Mouse (Mus musculus) stomach, postnatal 0 days (tissue): ENCODE results near the gene Dcxr. TPM values are rescaled to one million over a fixed set of nuclear protein-coding genes. Genes with fewer than 3 reads are reported as not detected.
A peak's percentile ranks its signal among the peaks of the same experiment; 100 is the strongest.

ENCODE experiments used
- ATAC-seq: fragments of 200-750 bp; cut with Nextera tagmentation; 2 replicates; pipeline ENCODE4 v1.8.0; 2017; ENCODE audit not compliant: low FRiP score, low TSS enrichment
- DNase-seq: peaks from one replicate; pipeline ENCODE4 v3.0.0-alpha.2; 2016; ENCODE audit warnings: low spot score
- H3K27ac ChIP-seq: fragments of 300-500 bp; sonication (generic); replicated peaks from 2 replicates; pipeline ENCODE4 v1.5.1; 2014; ENCODE audit warnings: mild to moderate bottlenecking, control low read depth
- H3K27me3 ChIP-seq: fragments of 300-500 bp; sonication (generic); 2 replicates; pipeline ENCODE4 v1.6.1; 2014; ENCODE audit warnings: low read length; ENCODE audit not compliant: control insufficient read depth, insufficient read depth
- H3K36me3 ChIP-seq: fragments of 300-500 bp; sonication (generic); 2 replicates; pipeline ENCODE4 v1.6.1; 2014; ENCODE audit warnings: low read length, mixed read lengths; ENCODE audit not compliant: control insufficient read depth, insufficient read depth
- H3K4me1 ChIP-seq: fragments of 300-500 bp; sonication (generic); replicated peaks from 2 replicates; pipeline ENCODE4 v1.6.1; 2014; ENCODE audit warnings: antibody characterized with exemption; ENCODE audit not compliant: control insufficient read depth, insufficient read depth
- H3K4me2 ChIP-seq: fragments of 300-500 bp; sonication (generic); replicated peaks from 2 replicates; pipeline ENCODE4 v1.6.1; 2014; ENCODE audit warnings: low read depth, mild to moderate bottlenecking, control low read depth, moderate library complexity
- H3K4me3 ChIP-seq: fragments of 300-500 bp; sonication (generic); 2 replicates; pipeline ENCODE4 v1.5.1; 2014; ENCODE audit warnings: low read depth, low read length, control low read depth
- H3K9ac ChIP-seq: fragments of 300-500 bp; sonication (generic); 2 replicates; pipeline ENCODE4 v1.6.1; 2014; ENCODE audit warnings: mild to moderate bottlenecking, low read length, control low read depth, mixed read lengths
- H3K9me3 ChIP-seq: fragments of 300-500 bp; sonication (generic); 2 replicates; pipeline ENCODE4 v1.6.1; 2016; ENCODE audit warnings: low read length; ENCODE audit not compliant: control insufficient read depth
- CTCF ChIP-seq: IDR thresholded peaks from 2 replicates; pipeline ENCODE4 v1.5.1; 2016; ENCODE audit warnings: antibody characterized with exemption, low read depth, mild to moderate bottlenecking, moderate library complexity
- EP300 ChIP-seq: optimal IDR thresholded peaks from 2 replicates; pipeline ENCODE3; 2016; ENCODE audit warnings: antibody characterized with exemption
- WGBS: fragments of 180-500 bp; shearing (Covaris S2); extraction: QIAGEN DNeasy Blood & Tissue Kit; methylation state at CpG from one replicate; pipeline ENCODE4 v1.1.7; 2014; 5-methylcytosine and 5-hydroxymethylcytosine counted together
- polyA plus RNA-seq: library from polyadenylated mRNA; unstranded; fragments of >200 nt; fragmentation: Nextera tagmentation; extraction: Ambion mirVana; gene quantifications from 2 replicates; pipeline ENCODE4 v1.2.1, GENCODE M21; 2015

Dcxr gene
- polyA plus RNA-seq, 1 experiment from 2014 or later, result 56.3 TPM

DNA sequence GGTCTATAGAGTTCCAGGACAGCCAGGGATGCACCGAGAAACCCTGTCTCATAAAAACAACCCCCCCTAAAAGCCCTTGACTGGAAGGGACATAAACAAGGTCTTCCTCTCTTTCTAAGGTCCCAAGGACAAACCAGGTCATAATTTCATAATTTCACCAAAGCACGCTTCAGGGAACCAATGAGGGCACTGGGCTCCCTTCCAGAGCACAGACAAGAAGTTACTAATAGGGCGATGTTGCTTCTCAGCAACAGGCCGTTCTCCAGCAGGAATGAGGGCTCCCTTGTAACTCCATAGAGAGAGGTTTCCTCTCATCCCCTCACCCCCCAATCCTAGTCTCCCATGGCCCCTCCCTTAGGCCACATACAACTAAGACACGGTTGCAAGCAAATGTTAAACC is 13.9 kb upstream of the Dcxr start:
- TF ChIP-seq EP300, result no peak
- TF ChIP-seq CTCF, result no peak
- DNase-seq (no peak), ATAC-seq (no peak)
- WGBS, result 89% methylated on average over 5 of the region's 5 CpGs
- H3K27me3 ChIP-seq, result no peaks in the 10 kb centered on the region
- no peaks in the 10 kb centered on the region for H3K36me3 ChIP-seq
- no peak overlapping the region for H3K9ac ChIP-seq
- H3K4me1 ChIP-seq, result no peaks in the 10 kb centered on the region
- H3K4me2 ChIP-seq, result no peak overlapping the region
- H3K4me3 ChIP-seq, result no peak overlapping the region
- no peak overlapping the region for H3K27ac ChIP-seq
- H3K9me3 ChIP-seq, result no peaks in the 10 kb centered on the region

DNA sequence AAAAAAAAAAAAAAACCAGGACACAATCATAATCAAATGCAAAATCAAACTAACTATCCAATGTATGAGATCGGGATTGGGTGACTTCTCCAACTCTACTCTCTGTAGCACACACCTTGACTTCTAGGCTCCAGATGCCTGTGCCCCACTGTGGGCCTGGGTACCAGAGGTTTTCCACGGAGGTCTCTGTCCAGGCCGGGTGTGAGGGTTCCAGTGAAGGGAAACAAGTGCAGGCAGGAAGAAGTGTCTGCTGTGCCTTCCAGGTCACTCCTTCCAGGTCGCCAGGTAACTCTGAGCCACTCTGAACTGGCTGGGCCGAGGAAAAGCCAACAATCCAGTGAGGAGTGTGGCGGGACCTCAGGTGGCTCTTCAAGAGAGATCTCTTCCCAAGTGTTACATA is 9.3 kb upstream of the Dcxr start:
- no peak for ATAC-seq
- Histone ChIP-seq H3K4me2 (no peak overlapping the region), H3K36me3 (no peaks in the 10 kb centered on the region), H3K9ac (no peak overlapping the region), H3K4me1 (no peaks in the 10 kb centered on the region), H3K4me3 (no peak overlapping the region), H3K27ac (no peak overlapping the region), H3K9me3 (no peaks in the 10 kb centered on the region), H3K27me3 (no peaks in the 10 kb centered on the region)
- WGBS, result 80% methylated on average over 6 of the region's 6 CpGs
- TF ChIP-seq CTCF, result no peak
- TF ChIP-seq EP300, result no peak
- no peak for DNase-seq

GRCm38 (mm10) chr11:120733521-120733920 is 6.4 kb upstream of the Dcxr start:
- TF ChIP-seq EP300, result no peak
- no peak for TF ChIP-seq CTCF
- H3K9me3 ChIP-seq, result no peaks in the 10 kb centered on the region
- 0 out of 2 replicates have a peak, but pooled peaks have one; percentile 42 for ATAC-seq

GRCm38 (mm10) chr11:120731858-120732680 is 5.0 kb upstream of the Dcxr start, which contains the start of gene Cbr2:
Gene Cbr2 (minus strand): TSS chr11:120732114.
- Histone ChIP-seq H3K9ac (no peak within 1 kb of the TSS), H3K4me2 (peak within 1 kb of the TSS; percentile 17; the same call in 1 of the 2 replicates), H3K4me3 (no peak within 1 kb of the TSS), H3K27me3 (no peaks in the 10 kb centered on the region), H3K9me3 (no peaks in the 10 kb centered on the region), H3K36me3 (no peaks in the 10 kb centered on the region), H3K4me1 (0 out of 2 replicates have a peak, but pooled peaks cover 2% of the 10 kb centered on the region), H3K27ac (peak within 1 kb of the TSS; percentile 82)
- DNase-seq (no peak), ATAC-seq (no peak)
- TF ChIP-seq EP300 (no peak), CTCF (no peak)
- WGBS, result 59% methylated on average over 12 of the region's 12 CpGs

More at GRCm38 (mm10) chr11:120733521-120733920, 6.4 kb upstream of the Dcxr start:
- H3K4me1 ChIP-seq, result 0 out of 2 replicates have a peak, but pooled peaks cover 2% of the 10 kb centered on the region
- WGBS, result 19% methylated on average over 6 of the region's 6 CpGs
- H3K9ac ChIP-seq, result no peak overlapping the region
- no peaks in the 10 kb centered on the region for H3K27me3 ChIP-seq
- H3K36me3 ChIP-seq, result no peaks in the 10 kb centered on the region
- no peak overlapping the region for H3K4me2 ChIP-seq
- H3K4me3 ChIP-seq, result no peak overlapping the region
- H3K27ac ChIP-seq, result peak overlapping the region; percentile 82
- DNase-seq, result peak; percentile 83

DNA sequence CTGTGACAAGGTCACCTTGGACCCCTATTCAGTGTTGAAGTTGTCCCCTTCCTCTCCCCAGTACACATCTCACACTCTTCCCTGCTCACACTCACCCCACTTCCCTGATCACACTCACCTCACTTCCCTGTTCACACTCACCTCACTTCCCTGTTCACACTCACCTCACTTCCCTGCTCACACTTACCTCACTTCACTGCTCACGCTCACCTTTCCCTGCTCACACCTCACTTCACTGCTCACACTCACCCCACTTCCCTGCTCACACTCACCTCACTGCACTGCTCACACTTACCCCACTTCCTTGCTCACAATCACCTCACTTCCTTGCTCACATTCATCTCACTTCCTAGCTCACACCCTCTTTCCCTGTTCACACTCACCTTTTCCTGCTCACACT is 4.3 kb upstream of the Dcxr start:
- TF ChIP-seq CTCF (no peak), EP300 (no peak)
- ATAC-seq (no peak), DNase-seq (no peak)
- WGBS, result 95% methylated on average over 1 of the region's 1 CpGs
- H3K9me3 ChIP-seq, result no peaks in the 10 kb centered on the region
- 0 out of 2 replicates have a peak, but pooled peaks cover 5% of the 10 kb centered on the region for H3K4me1 ChIP-seq
- H3K27me3 ChIP-seq, result no peaks in the 10 kb centered on the region
- peak overlapping the region; percentile 17; the same call in 1 of the 2 replicates for H3K4me2 ChIP-seq
- no peak overlapping the region; the same call in 1 of the 2 replicates for H3K27ac ChIP-seq
- no peak overlapping the region for H3K9ac ChIP-seq
- no peak overlapping the region for H3K4me3 ChIP-seq
- H3K36me3 ChIP-seq, result no peaks in the 10 kb centered on the region
